Mouse (Mus musculus) liver, adult 2 months (tissue): ENCODE measurements at regions not wholly inside any gene's neighbourhood (a gene's known extent, or its start where the extent isn't known, plus 50 kb on each side); places are given as distances from the start of the nearest gene placed in this dataset.

Experiments used
- DNase-seq: peaks from one replicate; pipeline ENCODE4 v3.0.0-alpha.2; 2011; ENCODE audit warnings: low read depth, low spot score; ENCODE audit errors: extremely low read depth
- H3K27ac ChIP-seq: fragments of 200-500 bp; replicated peaks from 2 replicates; pipeline ENCODE4 v1.5.1; 2012; ENCODE audit warnings: low read depth, mild to moderate bottlenecking, control low read depth, inconsistent platforms, low read length; ENCODE audit not compliant: insufficient read depth
- H3K27me3 ChIP-seq: fragments of 200-500 bp; 2 replicates; pipeline ENCODE4 v1.6.1; 2012; ENCODE audit warnings: mild to moderate bottlenecking, moderate library complexity, low read length, inconsistent platforms; ENCODE audit not compliant: control insufficient read depth, insufficient read depth
- H3K36me3 ChIP-seq: fragments of 200-500 bp; 2 replicates; pipeline ENCODE4 v1.6.1; 2012; ENCODE audit warnings: low read length, inconsistent platforms; ENCODE audit not compliant: control insufficient read depth, insufficient read depth
- H3K4me1 ChIP-seq: fragments of 200-500 bp; 2 replicates; pipeline ENCODE4 v1.6.1; 2011; ENCODE audit warnings: low read length; ENCODE audit not compliant: control insufficient read depth, insufficient read depth
- H3K4me3 ChIP-seq: fragments of 200-500 bp; 2 replicates; pipeline ENCODE4 v1.5.1; 2011; ENCODE audit warnings: low read depth, mild to moderate bottlenecking, control low read depth, low read length, moderate library complexity; ENCODE audit not compliant: insufficient read depth
- H3K79me2 ChIP-seq: fragments of 200-500 bp; 2 replicates; pipeline ENCODE4 v1.6.1; 2012; ENCODE audit warnings: inconsistent platforms, mild to moderate bottlenecking, low read length, moderate library complexity; ENCODE audit not compliant: control insufficient read depth, insufficient read depth
- H3K9ac ChIP-seq: fragments of 200-500 bp; 2 replicates; pipeline ENCODE4 v1.6.1; 2012; ENCODE audit warnings: low read depth, mild to moderate bottlenecking, control low read depth, inconsistent platforms, low read length
- CTCF ChIP-seq: fragments of 200-500 bp; IDR thresholded peaks from 2 replicates; pipeline ENCODE4 v1.5.1; 2011; ENCODE audit warnings: low read depth, low read length, control low read depth
- POLR2A ChIP-seq: fragments of 200-500 bp; IDR thresholded peaks from 2 replicates; pipeline ENCODE4 v1.6.1; 2011; ENCODE audit warnings: low read length, control low read depth; ENCODE audit not compliant: insufficient read depth; ENCODE audit errors: extremely low read depth
- whole genome bisulfite sequencing: fragments of 180-500 bp; shearing (Covaris S2); methylation state at CpG from one replicate; pipeline ENCODE4 v1.1.7; 2018; 5-methylcytosine and 5-hydroxymethylcytosine counted together

DNA sequence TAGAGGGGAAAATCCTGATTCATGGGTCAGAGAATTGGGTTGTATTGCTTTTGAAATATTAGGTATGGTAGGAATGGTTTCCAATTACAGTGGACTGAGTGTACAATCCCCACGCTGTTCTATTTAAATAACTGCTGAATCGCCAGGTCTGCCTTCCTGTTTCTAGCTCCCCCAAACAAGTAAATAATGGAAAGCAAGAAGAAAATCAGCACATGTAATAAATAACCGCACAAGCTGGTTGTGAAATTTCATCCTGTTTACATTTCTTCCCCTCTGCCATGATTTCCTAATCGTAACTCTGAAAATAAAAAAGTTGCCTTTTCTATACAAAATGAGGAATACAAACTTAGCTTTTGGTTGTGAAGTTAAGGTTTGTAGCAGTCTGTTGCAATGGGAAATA lies 95.7 kb downstream of the Fam84a start:
- peak; percentile 82 for DNase-seq
- Histone ChIP-seq H3K4me1 (no peaks in the 10 kb centered on the region; the same call in 1 of the 2 replicates), H3K27me3 (no peaks in the 10 kb centered on the region), H3K79me2 (no peaks in the 10 kb centered on the region), H3K4me3 (no peak overlapping the region), H3K36me3 (no peaks in the 10 kb centered on the region), H3K9ac (no peak overlapping the region), H3K27ac (no peak overlapping the region)
- WGBS, result 6% methylated on average over 4 of the region's 4 CpGs
- TF ChIP-seq POLR2A, result no peak
- no peak for TF ChIP-seq CTCF

DNA sequence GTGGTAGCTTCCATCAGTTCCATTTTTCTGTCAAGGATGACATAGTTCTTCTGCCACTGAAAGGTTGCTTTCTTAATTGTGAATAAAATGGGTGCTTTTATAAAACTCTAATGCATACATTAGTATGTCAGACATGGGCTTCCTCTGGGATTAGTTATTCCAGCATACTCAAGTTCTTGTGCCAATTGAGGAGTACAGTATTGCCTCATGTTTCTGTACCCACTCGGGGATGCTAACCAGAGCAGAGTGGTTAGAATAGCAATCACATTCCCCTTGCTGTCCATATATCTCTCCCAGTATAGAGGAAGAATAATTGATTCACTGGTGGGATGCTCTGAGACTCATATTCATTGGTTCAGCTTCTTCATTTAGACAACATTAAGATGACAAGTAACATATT lies 119.5 kb downstream of the Fam84a start:
- H3K79me2 ChIP-seq, result no peaks in the 10 kb centered on the region
- no peaks in the 10 kb centered on the region for H3K27me3 ChIP-seq
- 82% methylated on average over 1 of the region's 1 CpGs for WGBS
- TF ChIP-seq POLR2A, result no peak
- TF ChIP-seq CTCF, result no peak
- H3K36me3 ChIP-seq, result no peaks in the 10 kb centered on the region
- no peaks in the 10 kb centered on the region for H3K4me1 ChIP-seq
- H3K9ac ChIP-seq, result no peak overlapping the region
- no peak overlapping the region for H3K27ac ChIP-seq
- H3K4me3 ChIP-seq, result no peak overlapping the region
- DNase-seq, result no peak

DNA sequence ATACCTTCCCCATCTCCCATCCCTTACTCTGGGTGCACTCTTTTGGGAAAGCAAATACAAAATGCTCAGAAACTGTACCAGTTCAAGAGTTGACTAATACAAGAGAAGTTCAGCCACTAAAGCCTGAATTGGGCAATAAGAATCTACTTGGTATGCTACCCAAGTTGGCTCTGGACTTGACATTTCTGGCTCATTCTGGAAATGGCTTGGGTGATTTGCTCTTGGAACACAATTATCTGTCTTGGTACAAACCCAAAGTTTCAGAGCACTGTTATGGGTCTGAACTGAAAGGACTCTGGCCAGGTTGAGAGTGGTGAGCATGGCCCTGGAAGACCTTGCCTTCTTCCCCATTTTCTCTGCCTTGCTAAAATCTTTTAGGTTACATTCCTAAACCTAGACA lies 136.6 kb downstream of the Fam84a start:
- Histone ChIP-seq H3K9ac (no peak overlapping the region), H3K4me3 (no peak overlapping the region), H3K27ac (no peak overlapping the region), H3K36me3 (no peaks in the 10 kb centered on the region), H3K27me3 (no peaks in the 10 kb centered on the region), H3K4me1 (no peaks in the 10 kb centered on the region), H3K79me2 (no peaks in the 10 kb centered on the region)
- TF ChIP-seq CTCF (no peak), POLR2A (no peak)
- peak; percentile 88 for DNase-seq

DNA sequence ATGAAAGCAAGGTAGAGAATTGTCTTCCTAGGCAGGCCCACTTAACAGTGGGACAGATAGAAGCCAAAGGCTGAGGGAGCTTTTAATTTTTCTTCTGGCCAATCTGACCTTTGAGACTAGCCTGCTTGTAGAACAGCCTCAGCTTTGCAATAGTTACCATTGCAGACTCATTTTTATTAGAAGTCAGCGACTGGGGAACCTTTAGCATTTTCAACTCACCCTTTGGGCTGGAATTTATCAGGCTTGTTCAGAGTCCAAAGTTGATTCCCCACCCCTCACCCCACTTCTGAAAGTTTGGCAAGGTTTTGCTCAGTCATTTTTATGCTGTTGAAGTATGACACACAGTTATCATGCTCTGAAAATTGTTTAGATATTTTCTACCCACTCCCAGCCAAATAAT lies 145.9 kb downstream of the Fam84a start:
- no peak overlapping the region for H3K27ac ChIP-seq
- no peak for TF ChIP-seq CTCF
- TF ChIP-seq POLR2A, result no peak
- no peaks in the 10 kb centered on the region for H3K27me3 ChIP-seq
- WGBS, result 18% methylated on average over 1 of the region's 1 CpGs
- DNase-seq, result peak; percentile 70
- no peaks in the 10 kb centered on the region for H3K4me1 ChIP-seq
- H3K79me2 ChIP-seq, result no peaks in the 10 kb centered on the region
- no peak overlapping the region for H3K4me3 ChIP-seq
- H3K36me3 ChIP-seq, result no peaks in the 10 kb centered on the region
- H3K9ac ChIP-seq, result no peak overlapping the region

DNA sequence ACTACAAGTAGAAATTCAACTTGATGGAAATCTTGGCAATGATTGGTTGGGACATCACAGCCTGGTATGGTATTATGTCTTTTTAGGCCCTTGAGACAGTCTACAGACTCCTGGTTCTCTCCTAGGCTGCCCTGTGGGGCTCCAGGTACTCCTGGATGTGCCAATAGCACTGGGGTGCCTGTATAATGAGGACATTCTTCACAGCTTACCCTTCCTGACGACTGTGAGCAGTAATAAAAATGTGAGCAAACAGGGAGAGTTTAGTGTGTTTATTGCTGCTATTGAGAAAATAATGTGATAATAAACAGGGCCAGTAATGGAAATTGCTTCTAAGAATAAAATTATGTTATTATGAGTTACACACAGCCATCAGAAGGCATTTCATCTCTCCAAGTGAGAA lies 150.2 kb downstream of the Fam84a start:
- no peaks in the 10 kb centered on the region for H3K36me3 ChIP-seq

DNA sequence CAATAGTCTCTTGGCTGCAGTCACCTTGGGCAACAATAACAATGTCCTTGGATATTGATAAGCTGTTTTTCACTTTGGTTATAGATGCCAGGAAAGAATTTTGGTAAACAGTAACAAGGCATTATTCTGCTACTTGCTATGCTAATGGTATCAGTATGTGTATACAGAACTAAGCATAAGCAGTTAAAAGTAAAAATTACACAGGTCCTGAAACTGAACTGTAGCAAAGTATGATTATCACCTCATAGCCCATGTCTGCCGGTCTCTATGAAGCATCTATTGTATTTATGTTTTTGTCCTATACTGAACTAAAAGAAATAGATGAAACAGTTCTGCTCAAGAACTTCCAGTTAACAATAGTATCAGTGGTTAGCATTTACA lies 167.5 kb downstream of the Fam84a start:
- Histone ChIP-seq H3K79me2 (no peaks in the 10 kb centered on the region), H3K9ac (no peak overlapping the region), H3K4me1 (no peaks in the 10 kb centered on the region), H3K36me3 (no peaks in the 10 kb centered on the region), H3K4me3 (no peak overlapping the region), H3K27me3 (no peaks in the 10 kb centered on the region), H3K27ac (no peak overlapping the region)
- no peak for TF ChIP-seq POLR2A
- TF ChIP-seq CTCF, result no peak
- no peak for DNase-seq
- WGBS, result 96% methylated on average over 1 of the region's 1 CpGs

More for the DNA sequence above, 150.2 kb downstream of the Fam84a start:
- H3K79me2 ChIP-seq, result no peaks in the 10 kb centered on the region
- H3K27ac ChIP-seq, result no peak overlapping the region
- WGBS, result 55% methylated on average over 1 of the region's 1 CpGs
- no peak for TF ChIP-seq CTCF
- TF ChIP-seq POLR2A, result no peak
- H3K27me3 ChIP-seq, result no peaks in the 10 kb centered on the region
- DNase-seq, result no peak
- H3K9ac ChIP-seq, result no peak overlapping the region
- H3K4me1 ChIP-seq, result no peaks in the 10 kb centered on the region
- no peak overlapping the region for H3K4me3 ChIP-seq
